Mouse (Mus musculus) C2C12 (cell line): ENCODE results near the gene Mcfd2.

Experiments
- CEBPB ChIP-seq: IDR thresholded peaks from one replicate; pipeline ENCODE4 v1.6.1; 2011; ENCODE audit warnings: low read depth, mild to moderate bottlenecking, control low read depth, moderate library complexity
- CTCF ChIP-seq: IDR thresholded peaks from one replicate; pipeline ENCODE4 v1.5.1; 2011; ENCODE audit not compliant: control insufficient read depth, insufficient read depth, insufficient read length
- FOSL1 ChIP-seq: IDR thresholded peaks from one replicate; pipeline ENCODE4 v1.8.0; 2011; ENCODE audit warnings: mild to moderate bottlenecking, low read length; ENCODE audit not compliant: poor library complexity, insufficient read depth, severe bottlenecking
- MAX ChIP-seq: IDR thresholded peaks from one replicate; pipeline ENCODE4 v1.6.1; 2011; ENCODE audit warnings: mild to moderate bottlenecking, control low read depth
- MYOD1 ChIP-seq: IDR thresholded peaks from one replicate; pipeline ENCODE4 v1.6.1; 2011; ENCODE audit warnings: low read depth; ENCODE audit not compliant: control insufficient read depth, insufficient read length
- MYOG ChIP-seq: IDR thresholded peaks from one replicate; pipeline ENCODE4 v1.6.1; 2011; ENCODE audit not compliant: control insufficient read depth, insufficient read length; ENCODE audit errors: extremely low read depth
- USF1 ChIP-seq: IDR thresholded peaks from one replicate; pipeline ENCODE4 v1.6.1; 2011; ENCODE audit warnings: low read depth, mild to moderate bottlenecking, control low read depth, moderate library complexity

- TF ChIP-seq MYOD1 (no peak), CTCF (no peak), CEBPB (no peak), MAX (no peak), USF1 (no peak), FOSL1 (no peak), MYOG (no peak)
These were observed 3.7 kb upstream of the Mcfd2 start for GRCm38 (mm10) chr17:87269454-87269853.
